Mouse (Mus musculus) midbrain, embryonic 10.5 days (tissue): ENCODE measurements at regions not wholly inside any gene's neighbourhood (a gene's known extent, or its start where the extent isn't known, plus 50 kb on each side); places are given as distances from the start of the nearest gene placed in this dataset.

Experiments used
- DNase-seq: peaks from one replicate; pipeline ENCODE4 v3.0.0-alpha.2; 2017; ENCODE audit warnings: low spot score
- H3K27ac ChIP-seq: fragments of 300-500 bp; sonication (generic); replicated peaks from 2 replicates; pipeline ENCODE4 v1.5.1; 2016; ENCODE audit warnings: mild to moderate bottlenecking
- H3K27me3 ChIP-seq: fragments of 300-500 bp; sonication (generic); 2 replicates; pipeline ENCODE4 v1.6.1; 2016; ENCODE audit warnings: low read depth, mild to moderate bottlenecking; ENCODE audit not compliant: poor library complexity, severe bottlenecking
- H3K36me3 ChIP-seq: fragments of 300-500 bp; sonication (generic); 2 replicates; pipeline ENCODE4 v1.6.1; 2016; ENCODE audit warnings: mild to moderate bottlenecking, moderate library complexity
- H3K4me1 ChIP-seq: fragments of 300-500 bp; sonication (generic); 2 replicates; pipeline ENCODE4 v1.6.1; 2016
- H3K4me3 ChIP-seq: fragments of 300-500 bp; sonication (generic); 2 replicates; pipeline ENCODE4 v1.5.1; 2016; ENCODE audit warnings: mild to moderate bottlenecking, moderate library complexity
- H3K9me3 ChIP-seq: fragments of 300-500 bp; sonication (generic); replicated peaks from 2 replicates; pipeline ENCODE4 v1.6.1; 2016; ENCODE audit warnings: mild to moderate bottlenecking
- WGBS: fragments of 180-500 bp; shearing (Covaris S2); methylation state at CpG from one replicate; pipeline ENCODE4 v1.1.7; 2016; 5-methylcytosine and 5-hydroxymethylcytosine counted together

- Histone ChIP-seq H3K4me1 (no peaks in the 10 kb centered on the region), H3K27me3 (no peaks in the 10 kb centered on the region), H3K4me3 (no peak overlapping the region), H3K36me3 (no peaks in the 10 kb centered on the region), H3K27ac (no peak overlapping the region), H3K9me3 (no peaks in the 10 kb centered on the region)
- no peak for DNase-seq
- WGBS: 88% methylated on average over 5 of the region's 5 CpGs
Observed at GRCm38 (mm10) chr4:7215048-7216030, 1023.5 kb downstream of the Car8 start.

GRCm38 (mm10) chr4:7206987-7207386 lies 1031.9 kb downstream of the Car8 start:
- WGBS: 95% methylated on average over 1 of the region's 1 CpGs
- Histone ChIP-seq H3K36me3 (no peaks in the 10 kb centered on the region), H3K27ac (no peak overlapping the region), H3K4me1 (peaks cover under 1% of the 10 kb centered on the region; the same call in 1 of the 2 replicates), H3K4me3 (no peak overlapping the region), H3K27me3 (no peaks in the 10 kb centered on the region), H3K9me3 (no peaks in the 10 kb centered on the region)
- no peak for DNase-seq

- DNase-seq: no peak
- 22% methylated on average over 2 of the region's 2 CpGs for WGBS
- Histone ChIP-seq H3K27ac (no peak overlapping the region), H3K9me3 (no peaks in the 10 kb centered on the region), H3K4me3 (no peak overlapping the region), H3K4me1 (peaks cover 2% of the 10 kb centered on the region; the same call in 1 of the 2 replicates), H3K27me3 (no peaks in the 10 kb centered on the region), H3K36me3 (no peaks in the 10 kb centered on the region)
Observed at GRCm38 (mm10) chr4:7201816-7202215, 1037.0 kb downstream of the Car8 start.

GRCm38 (mm10) chr4:7199941-7200340 lies 1038.9 kb downstream of the Car8 start:
- Histone ChIP-seq H3K27ac (no peak overlapping the region), H3K27me3 (no peaks in the 10 kb centered on the region), H3K4me3 (no peak overlapping the region), H3K36me3 (no peaks in the 10 kb centered on the region), H3K4me1 (peaks cover 2% of the 10 kb centered on the region; the same call in 1 of the 2 replicates), H3K9me3 (no peaks in the 10 kb centered on the region)
- WGBS: 91% methylated on average over 2 of the region's 2 CpGs
- DNase-seq: no peak

GRCm38 (mm10) chr4:7199052-7199451 lies 1039.8 kb downstream of the Car8 start:
- H3K4me1 ChIP-seq: peaks cover 2% of the 10 kb centered on the region; the same call in 1 of the 2 replicates
- no peak overlapping the region for H3K27ac ChIP-seq
- H3K4me3 ChIP-seq: no peak overlapping the region
- no peaks in the 10 kb centered on the region for H3K36me3 ChIP-seq
- no peak for DNase-seq
- H3K27me3 ChIP-seq: no peaks in the 10 kb centered on the region
- 85% methylated on average over 2 of the region's 2 CpGs for WGBS
- no peaks in the 10 kb centered on the region for H3K9me3 ChIP-seq

- no peaks in the 10 kb centered on the region for H3K9me3 ChIP-seq
- no peaks in the 10 kb centered on the region for H3K4me1 ChIP-seq
- no peaks in the 10 kb centered on the region for H3K27me3 ChIP-seq
- no peak for DNase-seq
- no peak overlapping the region for H3K27ac ChIP-seq
- H3K36me3 ChIP-seq: no peaks in the 10 kb centered on the region
- 91% methylated on average over 3 of the region's 3 CpGs for WGBS
- H3K4me3 ChIP-seq: no peak overlapping the region
Observed at GRCm38 (mm10) chr4:7196570-7196969, 1042.3 kb downstream of the Car8 start.

- Histone ChIP-seq H3K27ac (no peak overlapping the region), H3K9me3 (no peaks in the 10 kb centered on the region), H3K27me3 (no peaks in the 10 kb centered on the region), H3K4me3 (no peak overlapping the region), H3K4me1 (no peaks in the 10 kb centered on the region), H3K36me3 (no peaks in the 10 kb centered on the region)
- WGBS: 92% methylated on average over 1 of the region's 1 CpGs
- DNase-seq: no peak
Observed at GRCm38 (mm10) chr4:7195619-7196018, 1043.2 kb downstream of the Car8 start.

- WGBS: 91% methylated on average over 3 of the region's 3 CpGs
- no peak for DNase-seq
- H3K9me3 ChIP-seq: no peaks in the 10 kb centered on the region
Observed at GRCm38 (mm10) chr4:7191912-7192311, 1046.9 kb downstream of the Car8 start.

GRCm38 (mm10) chr4:7191228-7191627 lies 1047.6 kb downstream of the Car8 start:
- Histone ChIP-seq H3K36me3 (no peaks in the 10 kb centered on the region), H3K9me3 (no peaks in the 10 kb centered on the region), H3K27me3 (no peaks in the 10 kb centered on the region), H3K27ac (no peak overlapping the region), H3K4me3 (no peak overlapping the region), H3K4me1 (no peaks in the 10 kb centered on the region)
- no peak for DNase-seq
- 94% methylated on average over 3 of the region's 3 CpGs for WGBS

More at GRCm38 (mm10) chr4:7191912-7192311, 1046.9 kb downstream of the Car8 start:
- Histone ChIP-seq H3K27ac (no peak overlapping the region), H3K4me1 (no peaks in the 10 kb centered on the region), H3K4me3 (no peak overlapping the region), H3K36me3 (no peaks in the 10 kb centered on the region), H3K27me3 (no peaks in the 10 kb centered on the region)

- no peaks in the 10 kb centered on the region for H3K27me3 ChIP-seq
- WGBS: 91% methylated on average over 9 of the region's 9 CpGs
Observed at GRCm38 (mm10) chr4:7175030-7175429, 1063.8 kb downstream of the Car8 start.

GRCm38 (mm10) chr4:7172528-7173306 lies 1066.1 kb downstream of the Car8 start:
- H3K27ac ChIP-seq: no peak overlapping the region
- no peaks in the 10 kb centered on the region for H3K9me3 ChIP-seq
- no peak for DNase-seq
- no peaks in the 10 kb centered on the region for H3K4me1 ChIP-seq
- no peaks in the 10 kb centered on the region for H3K36me3 ChIP-seq
- 89% methylated on average over 7 of the region's 7 CpGs for WGBS
- H3K4me3 ChIP-seq: no peak overlapping the region
- H3K27me3 ChIP-seq: no peaks in the 10 kb centered on the region

More at GRCm38 (mm10) chr4:7175030-7175429, 1063.8 kb downstream of the Car8 start:
- H3K4me3 ChIP-seq: no peak overlapping the region
- H3K27ac ChIP-seq: no peak overlapping the region
- H3K9me3 ChIP-seq: no peaks in the 10 kb centered on the region
- H3K4me1 ChIP-seq: no peaks in the 10 kb centered on the region
- no peak for DNase-seq
- no peaks in the 10 kb centered on the region for H3K36me3 ChIP-seq

- 87% methylated on average over 4 of the region's 4 CpGs for WGBS
Observed at GRCm38 (mm10) chr4:7171637-7172417, 1067.0 kb downstream of the Car8 start.

More at GRCm38 (mm10) chr4:7171637-7172417, 1067.0 kb downstream of the Car8 start:
- Histone ChIP-seq H3K27ac (no peak overlapping the region), H3K4me3 (no peak overlapping the region), H3K9me3 (no peaks in the 10 kb centered on the region), H3K4me1 (no peaks in the 10 kb centered on the region), H3K36me3 (no peaks in the 10 kb centered on the region), H3K27me3 (no peaks in the 10 kb centered on the region)
- DNase-seq: no peak
